Mouse (Mus musculus): Measurements from ENCODE around the gene Stab2.

- no peak for TF ChIP-seq CTCF (IDR thresholded peaks at IDR 0.05; ENCODE audit: borderline replicate concordance, extremely low read depth, insufficient read depth, insufficient read length)
- no peak for TF ChIP-seq POLR2A (IDR thresholded peaks at IDR 0.05; ENCODE audit: borderline replicate concordance, extremely low read depth, insufficient read depth, insufficient read length, poor library complexity, severe bottlenecking)
Observed at GRCm38 (mm10) chr10:86821014-86821413, 186.8 kb downstream of the Stab2 start.
